Mouse (Mus musculus) liver, embryonic 14.5 days (tissue): ENCODE results near the gene Psg16. TPM values are rescaled to one million over a fixed set of nuclear protein-coding genes. Genes with fewer than 3 reads are reported as not detected.

Source experiments
- ATAC-seq: fragments of 200-750 bp; cut with Nextera tagmentation; 2 replicates; pipeline ENCODE4 v1.8.0; 2017; ENCODE audit warnings: moderate number of reproducible peaks, mild to moderate bottlenecking, moderate library complexity; ENCODE audit not compliant: insufficient read depth
- DNase-seq, 3 experiments: peaks; one replicate each; pipeline ENCODE4 v3.0.0-alpha.2; 2012 to 2013; ENCODE audit warnings: low read depth in 3 of 3, low spot score in 3 of 3
- H3K27ac ChIP-seq: fragments of 300-500 bp; sonication (generic); 2 replicates; pipeline ENCODE4 v1.5.1; 2014; ENCODE audit warnings: moderate library complexity, mild to moderate bottlenecking, control low read depth, inconsistent platforms
- H3K27me3 ChIP-seq: fragments of 300-500 bp; sonication (generic); 2 replicates; pipeline ENCODE4 v1.6.1; 2014; ENCODE audit warnings: mild to moderate bottlenecking, low read length, moderate library complexity; ENCODE audit not compliant: control insufficient read depth, insufficient read depth
- H3K36me3 ChIP-seq: fragments of 300-500 bp; sonication (generic); replicated peaks from 2 replicates; pipeline ENCODE4 v1.6.1; 2014; ENCODE audit warnings: low read depth; ENCODE audit not compliant: control insufficient read depth, insufficient read depth
- H3K4me1 ChIP-seq, 2 experiments: fragments of 200-500 bp in 1 of 2; fragments of 300-500 bp in 1 of 2; sonication (generic) in 1 of 2; replicated peaks; 2 replicates each; pipeline ENCODE4 v1.6.1; 2012 to 2014; ENCODE audit warnings: antibody characterized with exemption in 1 of 2, inconsistent platforms in 1 of 2, low read length in 1 of 2; ENCODE audit not compliant: control insufficient read depth in 2 of 2, insufficient read depth in 2 of 2
- H3K4me2 ChIP-seq: fragments of 300-500 bp; sonication (generic); 2 replicates; pipeline ENCODE4 v1.6.1; 2014; ENCODE audit warnings: low read depth, mild to moderate bottlenecking, control low read depth, moderate library complexity
- H3K4me3 ChIP-seq, 2 experiments: fragments of 200-500 bp in 1 of 2; fragments of 300-500 bp in 1 of 2; sonication (generic) in 1 of 2; 2 replicates each; pipeline ENCODE4 v1.5.1; 2012 to 2014; ENCODE audit warnings: low read depth in 2 of 2, low read length in 2 of 2, mild to moderate bottlenecking in 2 of 2, control low read depth in 1 of 2, inconsistent platforms in 1 of 2, moderate library complexity in 1 of 2; ENCODE audit not compliant: insufficient read depth in 1 of 2
- H3K9ac ChIP-seq: fragments of 300-500 bp; sonication (generic); replicated peaks from 2 replicates; pipeline ENCODE4 v1.6.1; 2014; ENCODE audit warnings: mild to moderate bottlenecking, control low read depth, moderate library complexity
- H3K9me3 ChIP-seq: fragments of 300-500 bp; sonication (generic); 2 replicates; pipeline ENCODE4 v1.6.1; 2016; ENCODE audit warnings: low read length, mixed read lengths; ENCODE audit not compliant: control insufficient read depth
- CTCF ChIP-seq: IDR thresholded peaks from 2 replicates; pipeline ENCODE4 v1.5.1; 2016; ENCODE audit warnings: antibody characterized with exemption, low read depth, control low read depth
- EP300 ChIP-seq: IDR thresholded peaks from 2 replicates; pipeline ENCODE4 v1.6.1; 2016; ENCODE audit warnings: antibody characterized with exemption, low read depth
- WGBS: fragments of 180-500 bp; shearing (Covaris S2); extraction: QIAGEN DNeasy Blood & Tissue Kit; methylation state at CpG from one replicate; pipeline ENCODE4 v1.1.7; 2014; ENCODE audit not compliant: insufficient replicate concordance; 5-methylcytosine and 5-hydroxymethylcytosine counted together
- polyA plus RNA-seq, 2 experiments: library from polyadenylated mRNA; depleted of rRNA in 1 of 2; stranded (reverse) in 1 of 2; unstranded in 1 of 2; fragments of >200 nt; fragmentation: Nextera tagmentation in 1 of 2; extraction: Ambion mirVana in 1 of 2; gene quantifications; 2 replicates each; pipeline versions ENCODE4 v1.2.1 to v1.2.3; 2012 to 2014

Psg16 gene
- polyA plus RNA-seq, 2 experiments: 0.02 to 0.08 TPM

DNA sequence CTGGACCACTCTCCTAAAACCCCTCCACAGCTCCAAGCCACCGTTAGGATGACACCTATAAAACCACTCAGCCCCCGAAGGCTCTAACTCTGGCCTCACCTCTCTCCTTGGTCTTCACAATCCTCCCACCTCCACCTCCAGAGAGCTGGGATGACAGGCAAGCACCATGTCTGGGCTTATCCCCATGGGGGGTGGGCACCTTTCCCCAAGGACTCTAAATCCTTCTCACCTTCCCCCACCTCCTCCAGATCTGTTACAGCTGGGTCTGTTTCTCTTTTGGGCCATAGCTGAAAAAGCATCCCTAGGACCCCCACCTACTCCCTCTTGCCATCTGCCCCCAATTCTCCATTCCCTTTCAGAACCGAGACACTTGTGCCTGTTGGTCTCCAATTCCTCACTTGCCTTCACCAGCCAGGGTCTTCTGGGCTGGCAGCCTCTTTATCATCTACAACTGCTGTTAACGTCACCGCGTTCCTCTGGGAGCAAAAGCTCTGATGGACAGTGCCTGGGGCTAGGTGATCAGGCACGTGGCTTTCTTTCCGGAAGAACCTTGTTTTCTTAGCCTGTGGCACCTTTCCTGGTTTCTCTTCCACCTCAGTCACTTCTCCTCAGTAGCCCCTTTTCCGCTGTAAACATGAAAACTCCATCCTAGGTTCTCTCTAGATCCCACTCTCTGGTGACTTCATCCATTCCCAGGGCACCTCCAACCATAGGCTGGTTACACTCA is 47.8 kb upstream of the Psg16 start:
- H3K4me3 ChIP-seq: peak overlapping the region; percentile 81 to 92
- WGBS: 48% methylated on average over 9 of the region's 9 CpGs
- H3K27ac ChIP-seq: no peak overlapping the region; the same call in 1 of the 2 replicates
- H3K9ac ChIP-seq: peak overlapping the region; percentile 94; the same call in 1 of the 2 replicates
- H3K4me2 ChIP-seq: peak overlapping the region; percentile 77
- H3K4me1 ChIP-seq: peaks cover 21 to 33% of the 10 kb centered on the region in 2 experiments
- H3K9me3 ChIP-seq: no peaks in the 10 kb centered on the region
- TF ChIP-seq EP300: no peak
- no peak for TF ChIP-seq CTCF
- H3K36me3 ChIP-seq: peaks cover 20% of the 10 kb centered on the region
- ATAC-seq (no peak), DNase-seq (no peak)
- H3K27me3 ChIP-seq: no peaks in the 10 kb centered on the region

DNA sequence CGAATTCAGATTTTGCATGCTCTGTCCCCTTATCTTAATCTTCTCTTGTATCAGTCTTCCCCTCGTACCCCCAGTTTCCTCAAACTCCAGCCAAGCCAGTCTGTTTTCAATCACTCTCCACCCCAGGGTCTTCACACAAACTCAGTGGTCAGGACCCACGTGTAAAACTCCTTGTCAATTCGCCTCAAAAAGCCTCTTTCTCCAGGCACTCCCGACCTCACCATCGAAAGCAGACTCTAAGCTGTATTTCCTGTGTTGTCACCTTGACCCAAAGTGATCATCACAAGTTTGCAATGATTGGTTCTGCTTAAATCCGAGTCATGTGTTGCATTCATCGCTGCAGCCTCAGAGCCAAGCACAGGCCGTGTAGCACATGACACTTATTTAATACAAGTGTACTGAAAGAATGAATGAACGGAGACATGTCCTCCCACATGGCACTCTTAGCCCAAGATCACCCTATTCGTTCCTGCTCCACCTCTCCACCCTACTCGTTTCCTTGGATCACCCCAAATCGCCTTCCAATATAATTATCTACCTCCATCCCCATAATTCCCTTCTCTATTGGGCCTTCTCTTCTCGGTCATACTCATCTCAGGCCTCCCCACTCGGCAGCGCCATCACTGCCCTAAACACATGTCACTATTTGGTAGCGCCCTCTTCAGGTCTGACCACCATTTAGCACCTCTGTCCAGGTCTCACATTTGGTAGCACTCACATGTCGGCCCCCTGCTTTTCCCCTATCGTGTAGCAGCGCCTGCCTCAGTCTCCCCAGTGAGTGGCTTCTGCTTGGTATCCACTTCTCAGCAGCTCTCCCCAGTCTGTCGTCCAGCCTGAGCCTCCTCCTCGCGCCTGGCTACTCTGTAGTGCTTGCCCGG is 46.9 kb upstream of the Psg16 start:
- peak overlapping the region; percentile 81 to 92 for H3K4me3 ChIP-seq
- under 1% methylated on average over 24 of the region's 24 CpGs for WGBS
- no peak for TF ChIP-seq EP300
- TF ChIP-seq CTCF: peak; percentile 84
- peak overlapping the region; percentile 67 for H3K27ac ChIP-seq
- peak overlapping the region; percentile 77 for H3K4me2 ChIP-seq
- H3K36me3 ChIP-seq: peaks cover 12% of the 10 kb centered on the region
- H3K9ac ChIP-seq: peak overlapping the region; percentile 94
- H3K4me1 ChIP-seq: peaks cover 21 to 33% of the 10 kb centered on the region in 2 experiments
- no peaks in the 10 kb centered on the region for H3K27me3 ChIP-seq
- peak; percentile 63 for ATAC-seq
- peak; percentile 61 to 76 (median 68) for DNase-seq
- no peaks in the 10 kb centered on the region for H3K9me3 ChIP-seq

GRCm38 (mm10) chr7:17027588-17028343 is 46.1 kb upstream of the Psg16 start, which contains the start of gene Ppp5c:
Gene Ppp5c (minus strand): TSS chr7:17027924.
- Histone ChIP-seq H3K9ac (peak within 1 kb of the TSS; percentile 94), H3K4me1 (peaks cover 21 to 33% of the 10 kb centered on the region in 2 experiments), H3K27me3 (no peaks in the 10 kb centered on the region), H3K27ac (peak within 1 kb of the TSS; percentile 67), H3K36me3 (peaks cover 5% of the 10 kb centered on the region), H3K4me2 (peak within 1 kb of the TSS; percentile 77), H3K9me3 (no peaks in the 10 kb centered on the region), H3K4me3 (peak within 1 kb of the TSS; percentile 81 to 92)
- WGBS: under 1% methylated on average over 50 of the region's 58 CpGs
- TF ChIP-seq CTCF (no peak), EP300 (no peak)
- DNase-seq: peak; percentile 66 to 72 (median 68)
- peak; percentile 81 for ATAC-seq

- no peak for ATAC-seq
- peaks cover 6% of the 10 kb centered on the region; the same call in 1 of the 2 replicates for H3K36me3 ChIP-seq
- no peak for DNase-seq
- H3K27me3 ChIP-seq: no peaks in the 10 kb centered on the region
- peaks cover 21 to 29% of the 10 kb centered on the region in 2 experiments for H3K4me1 ChIP-seq
- H3K9ac ChIP-seq: no peak overlapping the region
- H3K9me3 ChIP-seq: no peaks in the 10 kb centered on the region
- WGBS: 71% methylated on average over 7 of the region's 7 CpGs
- H3K4me2 ChIP-seq: no peak overlapping the region
- no peak overlapping the region for H3K27ac ChIP-seq
- TF ChIP-seq CTCF (no peak), EP300 (no peak)
- no peak overlapping the region for H3K4me3 ChIP-seq
These were observed 44.9 kb upstream of the Psg16 start for GRCm38 (mm10) chr7:17028923-17029322.
